Comparison of ENCODE assay signal across 11 mouse cellular contexts in genomic region chr4:46684160-46684559, GRCm38 (mm10). TPM values are rescaled to one million over a fixed set of nuclear protein-coding genes. Genes with fewer than 3 reads are reported as not detected.
A peak's percentile ranks its signal among the peaks of the same experiment; 100 is the strongest.
DNase-seq lines count a peak whose midpoint lies in the region; ATAC-seq lines count a peak whose summit lies in the region.
"Had no signal": no experiment of that assay in that cellular context is flagged by ENCODE, and none has a peak within 500 bp of the region (broad histone marks: within the 10 kb centered on the region; RNA-seq: fewer than 3 reads in every experiment).

No protein-coding gene starts in this region.

- no peaks in the 10 kb centered on the region for H3K4me1 ChIP-seq in heart, embryonic 11.5 days (ENCODE audit: control insufficient read depth, insufficient read depth, low read length)
- H3K4me1 ChIP-seq: limb, embryonic 12.5 days had no signal

- H3K36me3 ChIP-seq in heart, embryonic 11.5 days (ENCODE audit: control insufficient read depth, insufficient read depth, low read length), result no peaks in the 10 kb centered on the region
- H3K36me3 ChIP-seq: limb, embryonic 12.5 days had no signal

- no peak overlapping the region for H3K4me2 ChIP-seq in heart, embryonic 11.5 days
- H3K4me2 ChIP-seq: limb, embryonic 12.5 days had no signal

- no peak overlapping the region for H3K27ac ChIP-seq in heart, embryonic 11.5 days (ENCODE audit: low read depth, low read length)
- H3K27ac ChIP-seq: limb, embryonic 12.5 days had no signal

- H3K9ac ChIP-seq in heart, embryonic 11.5 days (ENCODE audit: low read depth, low read length), result no peak overlapping the region
- H3K9ac ChIP-seq: limb, embryonic 12.5 days had no signal

- WGBS in heart, embryonic 11.5 days (ENCODE audit: insufficient replicate concordance), result 61% methylated on average over 6 of the region's 6 CpGs

- H3K4me3 ChIP-seq in heart, embryonic 11.5 days (ENCODE audit: low read depth, low read length), result no peak overlapping the region
- H3K4me3 ChIP-seq: limb, embryonic 12.5 days had no signal

- H3K9me3 ChIP-seq in heart, embryonic 11.5 days (replicated peaks; ENCODE audit: control insufficient read depth, low read length), result no peaks in the 10 kb centered on the region
- H3K9me3 ChIP-seq: limb, embryonic 12.5 days had no signal

- no peak for ATAC-seq in heart, embryonic 11.5 days (replicated peaks; ENCODE audit: insufficient number of reproducible peaks, low FRiP score, low TSS enrichment)
- ATAC-seq: forebrain, embryonic 14.5 days had no signal

- H3K27me3 ChIP-seq in heart, embryonic 11.5 days (ENCODE audit: control insufficient read depth, insufficient read depth, low read length), result no peaks in the 10 kb centered on the region
- H3K27me3 ChIP-seq: CH12.LX had no signal

- DNase-seq in heart, adult 18-20 months, result peak; percentile 13 to 18
- peak; percentile 13 for DNase-seq in ovary, postnatal 36 days (ENCODE audit: low spot score)
- DNase-seq in ovary, adult 18-20 months (ENCODE audit: low spot score), result no peak
- peak; percentile 63 for DNase-seq in layer of hippocampus, adult 9-10 months (ENCODE audit: low spot score)
- peak; percentile 83 to 88 for DNase-seq in right cerebral cortex, postnatal 36 days (ENCODE audit: low spot score in 2 of 2)
- no peak for DNase-seq in urinary bladder, adult 18-20 months (ENCODE audit: low spot score in 2 of 2)
- no peak for DNase-seq in natural killer cell, adult 2 months (ENCODE audit: low spot score in 2 of 2)

RNA-seq across cellular contexts. Expression of gene Tbc1d2, which starts 34.2 kb away (rescaled TPM):
- under 1 TPM; 0.72 to 0.74 TPM for total RNA-seq in heart, adult 18-20 months (2021)
- 0.11 and 0.30 TPM in 2 replicates for polyA plus RNA-seq in heart, embryonic 11.5 days (2014; fragmentation: Nextera tagmentation; extraction: Ambion mirVana)

Comparison
In these comparisons a context has a peak if more than half of its experiments do, and no peak if none do; other contexts are left out.
1. DNase-seq: peak in heart, adult 18-20 months (2 of 2), ovary, postnatal 36 days (single experiment), layer of hippocampus, adult 9-10 months (single experiment) and right cerebral cortex, postnatal 36 days (2 of 2); none in ovary, adult 18-20 months (single experiment), urinary bladder, adult 18-20 months (0 of 2) and natural killer cell, adult 2 months (0 of 2).